Mouse (Mus musculus): ENCODE data around the gene Ttc21a. TPM values are rescaled to one million over a fixed set of nuclear protein-coding genes. Genes with fewer than 3 reads are reported as not detected.

Gene Ttc21a
- not detected for polyA plus RNA-seq (2014; fragmentation: Illumina TruSeq; extraction: RNeasy Lipid Tissue Mini Kit (QIAGEN cat#74804); ENCODE audit: low replicate concordance)

DNA sequence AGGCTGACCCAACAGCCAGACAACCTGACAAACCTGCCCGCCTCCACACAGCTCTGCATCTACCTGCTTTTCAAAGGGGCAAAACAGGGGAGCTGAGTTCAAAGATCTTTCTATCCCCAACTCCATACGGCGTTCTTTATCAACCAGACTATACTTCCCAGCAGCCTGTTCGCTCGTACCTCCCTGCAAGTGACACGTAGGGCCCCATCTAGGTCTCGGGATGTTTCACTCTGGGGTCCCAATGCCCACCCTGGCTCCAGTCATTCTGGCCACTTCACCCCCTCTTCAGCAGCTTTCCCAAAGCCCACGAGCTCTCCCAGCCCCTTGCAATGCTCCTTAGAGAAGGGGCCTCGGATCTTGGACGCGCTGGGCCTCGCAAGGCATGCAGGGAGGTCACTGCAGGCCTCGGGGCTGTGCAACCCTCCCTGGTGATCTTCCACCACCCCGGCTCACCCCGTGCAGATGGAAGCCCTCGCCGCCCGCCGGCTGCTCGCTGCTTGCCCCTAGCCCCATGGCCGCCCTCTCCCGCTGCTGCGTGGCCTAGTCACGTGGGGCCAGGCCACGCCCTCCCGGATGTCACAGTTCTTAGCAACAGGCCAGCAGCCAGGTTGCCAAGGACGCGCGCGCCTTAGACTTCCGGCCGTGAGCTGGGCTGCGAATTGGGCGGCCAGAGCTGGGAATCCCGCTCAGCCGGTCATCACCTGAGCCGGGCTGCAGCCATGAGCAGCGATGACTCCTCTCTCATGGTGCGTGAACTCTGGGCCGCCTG, at the start of gene Ttc21a, which contains the start of gene Gorasp1:
Gene Ttc21a (plus strand): TSS at position 602 of the 769 bp plus-strand sequence.
Gene Gorasp1 (minus strand): TSS at position 561 of the 769 bp plus-strand sequence.

GRCm38 (mm10) chr9:119894339-119895009, 42.9 kb upstream of the Ttc21a start, which contains the start of gene Wdr48:
Gene Wdr48, plus strand, starts transcription at chr9:119894878.

GRCm38 (mm10) chr9:119984536-119985011, 47.2 kb downstream of the Ttc21a start, which contains the start of gene Csrnp1:
Gene Csrnp1, minus strand, starts transcription at chr9:119984658.

Other genes with a start within 250 kb of the Ttc21a start
- not detected for gene Scn10a, start 218.3 kb upstream of the Ttc21a start, polyA plus RNA-seq (2014; fragmentation: Illumina TruSeq; extraction: RNeasy Lipid Tissue Mini Kit (QIAGEN cat#74804); ENCODE audit: low replicate concordance)
- gene Scn11a, start 112.2 kb upstream of the Ttc21a start, polyA plus RNA-seq (2014; fragmentation: Illumina TruSeq; extraction: RNeasy Lipid Tissue Mini Kit (QIAGEN cat#74804); ENCODE audit: low replicate concordance) = 0.11 TPM
- gene Wdr48, start 42.7 kb upstream of the Ttc21a start, polyA plus RNA-seq (2014; fragmentation: Illumina TruSeq; extraction: RNeasy Lipid Tissue Mini Kit (QIAGEN cat#74804); ENCODE audit: low replicate concordance) = 32.1 TPM
- gene Gorasp1, start within 50 bp of the Ttc21a start, polyA plus RNA-seq (2014; fragmentation: Illumina TruSeq; extraction: RNeasy Lipid Tissue Mini Kit (QIAGEN cat#74804); ENCODE audit: low replicate concordance) = 3.1 TPM
- not detected for gene Csrnp1, start 47.1 kb downstream of the Ttc21a start, polyA plus RNA-seq (2014; fragmentation: Illumina TruSeq; extraction: RNeasy Lipid Tissue Mini Kit (QIAGEN cat#74804); ENCODE audit: low replicate concordance)
- gene Xirp1, start 86.0 kb downstream of the Ttc21a start, polyA plus RNA-seq (2014; fragmentation: Illumina TruSeq; extraction: RNeasy Lipid Tissue Mini Kit (QIAGEN cat#74804); ENCODE audit: low replicate concordance) = not detected
- 6.2 TPM for gene Cx3cr1, start 132.3 kb downstream of the Ttc21a start, polyA plus RNA-seq (2014; fragmentation: Illumina TruSeq; extraction: RNeasy Lipid Tissue Mini Kit (QIAGEN cat#74804); ENCODE audit: low replicate concordance)
- not detected for gene Ccr8, start 154.5 kb downstream of the Ttc21a start, polyA plus RNA-seq (2014; fragmentation: Illumina TruSeq; extraction: RNeasy Lipid Tissue Mini Kit (QIAGEN cat#74804); ENCODE audit: low replicate concordance)
- 0.71 TPM for gene Slc25a38, start 172.8 kb downstream of the Ttc21a start, polyA plus RNA-seq (2014; fragmentation: Illumina TruSeq; extraction: RNeasy Lipid Tissue Mini Kit (QIAGEN cat#74804); ENCODE audit: low replicate concordance)
- 52.5 TPM for gene Rpsa, start 190.1 kb downstream of the Ttc21a start, polyA plus RNA-seq (2014; fragmentation: Illumina TruSeq; extraction: RNeasy Lipid Tissue Mini Kit (QIAGEN cat#74804); ENCODE audit: low replicate concordance)
- not detected for gene Mobp, start 212.1 kb downstream of the Ttc21a start, polyA plus RNA-seq (2014; fragmentation: Illumina TruSeq; extraction: RNeasy Lipid Tissue Mini Kit (QIAGEN cat#74804); ENCODE audit: low replicate concordance)